Mouse (Mus musculus): Measurements from ENCODE around the gene Zfp983. TPM values are rescaled to one million over a fixed set of nuclear protein-coding genes. Genes with fewer than 3 reads are reported as not detected.
"Not testable (repeated sequence)": the region's sequence is repeated elsewhere in the genome, so short reads cannot be mapped to it uniquely, and the experiment has no call there.

Gene Zfp983
- polyA plus RNA-seq (2015; fragmentation: Nextera tagmentation; extraction: Ambion mirVana), result 11.9 TPM in 2 replicates

GRCm38 (mm10) chr17:21650364-21650907 is at the start of gene Zfp983:
Gene Zfp983 (plus strand): TSS chr17:21650624.
- not testable (repeated sequence) for H3K4me1 ChIP-seq (replicated peaks); H3K27me3 ChIP-seq; H3K9me3 ChIP-seq; H3K36me3 ChIP-seq
- Histone ChIP-seq H3K27ac (peak within 1 kb of the TSS; percentile 78), H3K9ac (replicated peaks) (peak within 1 kb of the TSS; percentile 59), H3K4me3 (replicated peaks) (peak within 1 kb of the TSS; percentile 51), H3K4me2 (replicated peaks) (peak within 1 kb of the TSS; percentile 57)
- peak; percentile 100 for ATAC-seq
- 1% methylated on average over 17 of the region's 17 CpGs for WGBS

- ATAC-seq, result no peak
- WGBS, result 85% methylated on average over 3 of the region's 3 CpGs
- Histone ChIP-seq H3K27me3 (no peaks in the 10 kb centered on the region), H3K4me2 (replicated peaks) (no peak overlapping the region), H3K36me3 (no peaks in the 10 kb centered on the region), H3K27ac (no peak overlapping the region), H3K9ac (replicated peaks) (no peak overlapping the region), H3K4me1 (replicated peaks) (no peaks in the 10 kb centered on the region), H3K9me3 (no peaks in the 10 kb centered on the region), H3K4me3 (replicated peaks) (no peak overlapping the region)
Observed at GRCm38 (mm10) chr17:21616356-21616755, 34.1 kb upstream of the Zfp983 start.

- H3K4me1 ChIP-seq (replicated peaks), result no peaks in the 10 kb centered on the region
- no peak overlapping the region for H3K4me2 ChIP-seq (replicated peaks)
- no peak for ATAC-seq
- H3K36me3 ChIP-seq, result no peaks in the 10 kb centered on the region
- H3K27ac ChIP-seq, result no peak overlapping the region
- H3K27me3 ChIP-seq, result no peaks in the 10 kb centered on the region
- no peaks in the 10 kb centered on the region for H3K9me3 ChIP-seq
- WGBS, result 16% methylated on average over 9 of the region's 9 CpGs
- no peak overlapping the region for H3K9ac ChIP-seq (replicated peaks)
- no peak overlapping the region for H3K4me3 ChIP-seq (replicated peaks)
Observed at GRCm38 (mm10) chr17:21617352-21617751, 33.1 kb upstream of the Zfp983 start.

- Histone ChIP-seq H3K36me3 (no peaks in the 10 kb centered on the region), H3K4me3 (replicated peaks) (no peak overlapping the region), H3K27ac (no peak overlapping the region), H3K27me3 (no peaks in the 10 kb centered on the region), H3K9ac (replicated peaks) (no peak overlapping the region), H3K4me2 (replicated peaks) (no peak overlapping the region), H3K4me1 (replicated peaks) (no peaks in the 10 kb centered on the region), H3K9me3 (no peaks in the 10 kb centered on the region)
- no CpG with 5 or more reads among the region's 3 CpGs for WGBS
- ATAC-seq, result no peak
Observed at GRCm38 (mm10) chr17:21623647-21624046, 26.8 kb upstream of the Zfp983 start.

GRCm38 (mm10) chr17:21635758-21636157 is 14.7 kb upstream of the Zfp983 start:
- H3K4me2 ChIP-seq (replicated peaks); H3K36me3 ChIP-seq; H3K27ac ChIP-seq; H3K27me3 ChIP-seq; ATAC-seq; H3K9ac ChIP-seq (replicated peaks); H3K9me3 ChIP-seq; H3K4me3 ChIP-seq (replicated peaks); H3K4me1 ChIP-seq (replicated peaks): not testable (repeated sequence)
- WGBS, result 73% methylated on average over 4 of the region's 4 CpGs

GRCm38 (mm10) chr17:21648791-21649190 is 1.6 kb upstream of the Zfp983 start:
- H3K27ac ChIP-seq, result no peak overlapping the region
- ATAC-seq, result no peak
- H3K9me3 ChIP-seq, result 0 out of 2 replicates have a peak, but pooled peaks cover 4% of the 10 kb centered on the region
- H3K9ac ChIP-seq (replicated peaks), result no peak overlapping the region
- H3K4me1 ChIP-seq (replicated peaks), result peaks cover 3% of the 10 kb centered on the region; the same call in 1 of the 2 replicates
- H3K4me3 ChIP-seq (replicated peaks), result no peak overlapping the region
- H3K4me2 ChIP-seq (replicated peaks), result no peak overlapping the region
- no peaks in the 10 kb centered on the region for H3K27me3 ChIP-seq
- 85% methylated on average over 3 of the region's 3 CpGs for WGBS
- no peaks in the 10 kb centered on the region for H3K36me3 ChIP-seq

GRCm38 (mm10) chr17:21649936-21650335 is 488 bp upstream of the Zfp983 start:
- WGBS, result 30% methylated on average over 2 of the region's 2 CpGs
- peak; percentile 38; the same call in 1 of the 2 replicates for ATAC-seq
- 0 out of 2 replicates have a peak, but pooled peaks cover 4% of the 10 kb centered on the region for H3K9me3 ChIP-seq

GRCm38 (mm10) chr17:21678826-21679225 is 28.4 kb downstream of the Zfp983 start:
- not testable (repeated sequence) for H3K9me3 ChIP-seq; H3K27ac ChIP-seq; H3K4me2 ChIP-seq (replicated peaks); H3K9ac ChIP-seq (replicated peaks); H3K4me3 ChIP-seq (replicated peaks); H3K27me3 ChIP-seq; H3K36me3 ChIP-seq; ATAC-seq
- peaks cover 11% of the 10 kb centered on the region for H3K4me1 ChIP-seq (replicated peaks)
- WGBS, result 24% methylated on average over 1 of the region's 1 CpGs

More at GRCm38 (mm10) chr17:21649936-21650335, 488 bp upstream of the Zfp983 start:
- peak overlapping the region; percentile 51 for H3K4me3 ChIP-seq (replicated peaks)
- no peaks in the 10 kb centered on the region for H3K27me3 ChIP-seq
- peaks cover 3% of the 10 kb centered on the region; the same call in 1 of the 2 replicates for H3K4me1 ChIP-seq (replicated peaks)
- H3K27ac ChIP-seq, result peak overlapping the region; percentile 78
- H3K36me3 ChIP-seq, result no peaks in the 10 kb centered on the region
- peak overlapping the region; percentile 59; the same call in 1 of the 2 replicates for H3K9ac ChIP-seq (replicated peaks)
- H3K4me2 ChIP-seq (replicated peaks), result peak overlapping the region; percentile 57

GRCm38 (mm10) chr17:21679273-21680018 is 29.0 kb downstream of the Zfp983 start:
- 5% methylated on average over 9 of the region's 9 CpGs for WGBS
- Histone ChIP-seq H3K9me3 (no peaks in the 10 kb centered on the region), H3K27me3 (no peaks in the 10 kb centered on the region), H3K36me3 (peaks cover under 1% of the 10 kb centered on the region; the same call in 1 of the 2 replicates), H3K4me3 (replicated peaks) (peak overlapping the region; percentile 48), H3K27ac (peak overlapping the region; percentile 56), H3K4me1 (replicated peaks) (peaks cover 11% of the 10 kb centered on the region), H3K9ac (replicated peaks) (peak overlapping the region; percentile 61), H3K4me2 (replicated peaks) (peak overlapping the region; percentile 52)
- peak; percentile 100 for ATAC-seq

GRCm38 (mm10) chr17:21680019-21680376 is 29.6 kb downstream of the Zfp983 start:
- peak overlapping the region; percentile 52 for H3K4me2 ChIP-seq (replicated peaks)
- not testable (repeated sequence) for H3K27me3 ChIP-seq, H3K36me3 ChIP-seq, H3K9me3 ChIP-seq
- WGBS, result under 1% methylated on average over 10 of the region's 10 CpGs
- H3K4me1 ChIP-seq (replicated peaks), result peaks cover 11% of the 10 kb centered on the region
- H3K4me3 ChIP-seq (replicated peaks), result peak overlapping the region; percentile 48
- peak overlapping the region; percentile 61 for H3K9ac ChIP-seq (replicated peaks)
- 0 out of 2 replicates have a peak overlapping the region, but pooled peaks have one; percentile 56 for H3K27ac ChIP-seq
- ATAC-seq, result peak; percentile 93

- no peak for ATAC-seq
- Histone ChIP-seq H3K27me3 (no peaks in the 10 kb centered on the region), H3K36me3 (peaks cover 45% of the 10 kb centered on the region), H3K9me3 (no peaks in the 10 kb centered on the region), H3K9ac (replicated peaks) (no peak within 1 kb of the TSS), H3K27ac (no peak within 1 kb of the TSS), H3K4me1 (replicated peaks) (no peaks in the 10 kb centered on the region), H3K4me3 (replicated peaks) (no peak within 1 kb of the TSS), H3K4me2 (replicated peaks) (no peak within 1 kb of the TSS)
- WGBS, result 96% methylated on average over 3 of the region's 3 CpGs
Observed at GRCm38 (mm10) chr17:21691560-21691959, 41.1 kb downstream of the Zfp983 start, which contains the start of gene Gm10226. Gene Gm10226 (plus strand): TSS chr17:21691860.

GRCm38 (mm10) chr17:21693342-21693741 is 42.9 kb downstream of the Zfp983 start:
- 84% methylated on average over 3 of the region's 3 CpGs for WGBS
- no peak for ATAC-seq
- H3K9me3 ChIP-seq, result no peaks in the 10 kb centered on the region
- no peak overlapping the region for H3K4me3 ChIP-seq (replicated peaks)
- H3K27ac ChIP-seq, result no peak overlapping the region
- no peak overlapping the region for H3K9ac ChIP-seq (replicated peaks)
- H3K4me1 ChIP-seq (replicated peaks), result no peaks in the 10 kb centered on the region
- H3K36me3 ChIP-seq, result peaks cover 42% of the 10 kb centered on the region
- H3K4me2 ChIP-seq (replicated peaks), result no peak overlapping the region
- no peaks in the 10 kb centered on the region for H3K27me3 ChIP-seq

Measured in midbrain, embryonic 13.5 days (tissue).